Mouse (Mus musculus) layer of hippocampus, adult 8-10 months (tissue): ENCODE measurements at regions not wholly inside any gene's neighbourhood (a gene's known extent, or its start where the extent isn't known, plus 50 kb on each side); places are given as distances from the start of the nearest gene placed in this dataset.

ENCODE experiments used
- DNase-seq, 2 experiments: peaks; one replicate each; pipeline ENCODE4 v3.0.0; 2022; ENCODE audit warnings: low spot score in 2 of 2

DNA sequence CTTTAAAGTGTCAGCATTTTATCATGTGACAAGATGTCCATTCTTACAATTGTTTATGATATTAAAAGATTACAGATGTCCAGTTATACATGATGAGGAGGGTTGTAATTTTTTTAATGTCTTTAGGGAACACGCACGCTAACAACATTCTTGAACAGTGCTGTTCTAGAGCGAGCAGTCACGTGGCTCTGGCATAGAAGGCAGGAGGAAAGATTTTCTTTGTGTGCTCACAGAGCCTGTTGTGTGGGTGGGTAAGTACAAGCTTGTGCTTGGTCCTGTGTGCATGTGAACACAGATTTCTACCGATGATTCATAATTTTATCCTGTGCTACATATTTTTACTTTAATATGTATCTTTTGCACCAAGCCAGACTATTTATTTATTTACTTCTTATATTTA lies 169.1 kb upstream of the Rreb1 start:
- peak in 1 of 2 experiments; percentile 19 for DNase-seq

DNA sequence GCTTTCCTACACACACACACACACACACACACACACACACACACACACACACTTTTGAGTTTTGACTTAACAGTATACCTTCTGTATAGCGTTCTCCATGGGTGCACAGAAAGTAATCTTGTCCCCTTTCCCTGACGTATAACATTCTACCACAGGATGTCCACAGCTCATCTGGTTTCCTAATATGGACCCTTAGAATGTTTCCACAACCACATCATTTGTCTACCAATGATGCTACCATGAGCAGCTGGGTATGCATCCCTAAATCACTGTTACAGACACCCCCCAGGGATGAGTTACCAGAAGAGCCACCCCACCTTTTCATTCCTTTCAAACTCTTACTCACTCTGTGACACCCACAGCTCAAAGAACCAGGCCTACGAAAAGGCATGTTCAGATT lies 166.8 kb upstream of the Rreb1 start:
- DNase-seq = no peak

DNA sequence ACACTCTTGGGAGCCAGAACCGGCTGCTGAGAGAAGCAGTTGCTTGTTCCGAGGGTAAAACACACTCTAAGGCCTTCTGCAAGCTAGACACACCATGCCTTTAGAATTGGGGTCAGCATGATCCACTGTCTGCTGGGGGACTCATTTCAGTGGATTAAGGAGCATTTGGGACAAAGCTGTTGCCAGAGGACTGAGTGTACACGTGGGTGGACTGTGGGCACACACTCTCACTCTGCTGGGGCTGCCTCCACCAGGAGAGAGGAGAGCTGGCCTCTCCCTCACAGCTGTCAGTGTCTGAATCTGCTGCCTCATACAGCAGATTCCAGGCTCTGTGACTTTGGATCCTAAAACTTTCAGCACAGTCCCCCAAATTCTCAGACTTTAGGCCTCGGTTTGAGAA lies 161.2 kb upstream of the Rreb1 start:
- peak in 1 of 2 experiments; percentile 34 for DNase-seq

DNA sequence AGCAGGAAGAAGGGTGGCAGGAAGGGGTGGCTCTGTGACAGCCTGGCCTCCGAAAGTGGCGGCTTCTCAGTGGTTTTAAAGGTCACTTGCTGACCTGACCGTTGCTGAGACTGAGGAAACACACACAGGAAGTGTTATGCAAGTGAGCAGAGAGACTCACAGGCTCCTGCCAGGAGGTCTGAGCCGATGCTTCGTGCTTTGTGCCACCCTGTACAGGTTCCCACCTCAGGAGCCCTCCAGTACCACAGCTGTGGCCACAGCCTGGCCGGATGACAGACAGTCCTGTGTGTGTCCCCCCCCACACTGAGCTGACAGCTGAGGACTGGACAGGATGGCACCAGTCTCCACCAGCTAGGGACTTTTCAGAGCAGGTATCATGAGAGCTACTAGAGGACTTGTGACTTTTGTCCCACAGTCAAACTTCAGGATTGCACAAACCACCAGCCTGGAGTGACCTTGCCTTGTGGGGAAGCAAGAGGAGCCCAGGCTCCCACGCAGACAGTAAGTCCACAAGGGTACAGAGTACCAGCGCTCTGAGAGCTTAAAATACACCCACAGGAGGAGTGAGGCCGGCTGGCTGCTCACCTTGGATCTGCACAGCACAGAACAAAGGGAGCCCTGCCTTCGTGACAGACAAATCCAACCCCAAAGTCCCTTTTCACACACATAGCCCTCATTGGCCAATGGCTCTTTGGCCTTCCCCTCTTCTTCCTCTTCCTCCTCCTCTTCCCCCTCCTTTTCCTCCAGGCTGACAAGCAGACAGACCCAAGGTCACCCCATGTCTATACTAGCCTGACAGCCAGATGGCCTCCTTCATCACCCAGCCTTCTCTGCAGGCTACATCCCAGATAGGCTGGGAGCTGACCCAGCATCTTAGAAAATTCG lies 158.1 kb upstream of the Rreb1 start:
- DNase-seq = no peak

DNA sequence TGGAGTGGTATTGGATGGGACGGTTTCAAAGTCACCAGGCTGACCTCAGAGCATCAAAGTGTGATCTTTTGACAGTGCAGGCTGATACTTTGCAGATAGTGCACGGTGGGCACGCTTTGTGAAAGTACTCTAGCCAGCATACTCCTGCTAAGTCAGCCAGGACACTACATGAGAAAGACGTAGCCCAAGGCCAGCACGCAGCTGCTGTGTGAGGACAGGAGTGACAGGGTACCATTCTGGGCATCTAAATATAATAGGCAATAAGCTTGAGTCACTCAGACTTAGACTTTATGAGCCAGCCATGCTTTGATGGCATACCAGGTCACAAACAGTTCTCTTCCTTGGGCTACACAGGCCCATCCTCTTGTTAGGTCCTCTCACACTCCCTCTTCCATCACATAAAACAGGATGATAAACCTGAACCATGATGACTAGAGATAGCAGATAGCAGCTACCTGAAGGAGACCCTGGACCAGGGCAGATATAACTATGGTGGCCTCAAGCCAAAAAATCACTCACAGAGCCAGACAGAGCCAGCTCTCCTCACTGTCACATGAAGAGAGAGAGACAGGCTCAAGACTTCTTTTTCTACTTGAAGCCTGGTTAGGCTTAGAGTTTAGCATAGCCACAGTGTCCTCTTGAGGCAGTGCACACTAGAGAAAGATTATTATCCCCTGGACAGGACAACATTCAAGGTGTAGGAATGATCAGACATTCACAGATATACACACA lies 156.7 kb upstream of the Rreb1 start:
- no peak for DNase-seq

DNA sequence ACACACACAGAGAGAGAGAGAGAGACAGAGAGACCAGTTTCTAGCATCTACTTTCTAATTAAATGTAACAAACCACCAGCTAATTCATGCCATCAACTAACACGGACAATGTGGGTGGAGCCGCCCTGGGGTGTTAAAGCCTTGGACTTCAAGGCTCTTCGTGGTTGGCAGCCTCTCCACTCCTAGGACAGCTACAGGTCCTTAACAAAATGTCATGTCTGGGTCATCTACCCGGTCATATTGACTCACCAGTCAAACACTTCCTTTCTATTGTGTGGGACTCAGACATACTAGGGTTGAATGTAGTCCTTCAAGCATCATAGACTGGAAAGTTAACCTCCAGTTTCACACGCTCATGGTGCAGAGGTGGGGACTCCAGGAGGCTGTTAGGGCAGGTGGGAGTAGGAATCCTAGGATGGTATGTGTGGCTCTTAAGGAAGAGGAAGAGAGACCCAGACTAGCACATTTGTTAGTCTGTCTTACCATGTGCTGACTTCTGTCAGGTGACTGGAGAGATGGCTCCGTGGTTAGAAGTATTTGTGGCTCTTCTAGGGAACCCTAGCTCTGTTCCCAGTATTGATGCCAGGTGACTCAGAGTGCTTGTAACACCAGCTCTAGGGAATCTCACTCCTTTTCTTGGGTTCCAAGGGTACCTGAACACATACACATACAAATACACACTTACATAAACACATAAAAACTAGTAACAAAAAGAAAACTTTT lies 155.7 kb upstream of the Rreb1 start:
- no peak for DNase-seq

DNA sequence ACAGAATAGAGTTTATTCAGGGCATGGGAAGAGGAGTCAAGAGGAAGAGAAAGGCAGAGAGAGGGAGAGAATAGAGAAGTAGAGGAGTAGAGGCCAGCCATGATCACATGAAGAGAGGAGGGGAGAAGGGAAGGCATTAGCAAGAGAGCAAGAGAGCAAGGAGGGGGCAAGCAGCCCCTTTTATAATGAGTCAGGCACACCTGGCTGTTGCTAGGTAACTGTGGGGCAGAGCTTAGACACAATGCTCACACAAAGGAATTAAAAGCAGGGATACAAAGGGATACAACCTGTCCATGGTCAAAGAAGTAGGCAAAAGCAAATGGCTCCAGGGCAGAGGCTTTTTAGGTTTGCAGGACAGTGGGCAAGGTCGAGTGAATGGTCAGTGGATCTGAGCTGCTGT lies 153.5 kb upstream of the Rreb1 start:
- DNase-seq = no peak

DNA sequence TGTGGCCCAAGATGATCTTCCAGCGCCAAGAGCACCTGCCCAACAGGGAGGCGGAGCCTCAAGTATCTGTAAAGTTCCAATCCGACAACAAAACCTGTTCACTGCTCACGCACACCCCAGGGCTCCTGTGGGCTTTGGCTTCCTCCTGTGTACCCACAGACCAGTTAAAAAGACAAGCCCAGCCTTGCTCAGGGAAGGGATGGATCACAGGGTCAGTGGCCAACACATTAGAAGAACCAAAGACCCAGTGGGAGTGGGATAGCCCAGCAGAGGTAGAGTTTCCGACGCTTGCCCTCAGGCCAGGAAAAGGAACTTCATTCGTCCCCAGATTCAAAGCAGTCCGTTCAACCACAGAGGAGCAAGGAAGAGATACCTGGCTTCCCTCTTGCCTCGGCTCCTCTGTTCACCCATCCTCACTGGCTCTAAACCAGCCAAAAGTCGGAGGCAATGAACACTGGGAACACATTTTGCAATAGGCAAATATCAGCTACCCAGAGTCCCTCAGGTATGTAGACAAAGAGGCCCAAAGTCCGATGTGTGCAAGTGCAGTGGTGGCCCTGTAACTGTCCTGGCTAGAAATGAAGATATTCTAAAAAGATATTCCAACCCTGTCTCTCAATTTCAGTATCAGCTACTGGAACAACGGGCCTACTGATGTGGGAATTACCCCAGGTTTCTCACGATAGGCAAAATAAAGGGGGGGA lies 152.5 kb upstream of the Rreb1 start:
- no peak for DNase-seq

DNA sequence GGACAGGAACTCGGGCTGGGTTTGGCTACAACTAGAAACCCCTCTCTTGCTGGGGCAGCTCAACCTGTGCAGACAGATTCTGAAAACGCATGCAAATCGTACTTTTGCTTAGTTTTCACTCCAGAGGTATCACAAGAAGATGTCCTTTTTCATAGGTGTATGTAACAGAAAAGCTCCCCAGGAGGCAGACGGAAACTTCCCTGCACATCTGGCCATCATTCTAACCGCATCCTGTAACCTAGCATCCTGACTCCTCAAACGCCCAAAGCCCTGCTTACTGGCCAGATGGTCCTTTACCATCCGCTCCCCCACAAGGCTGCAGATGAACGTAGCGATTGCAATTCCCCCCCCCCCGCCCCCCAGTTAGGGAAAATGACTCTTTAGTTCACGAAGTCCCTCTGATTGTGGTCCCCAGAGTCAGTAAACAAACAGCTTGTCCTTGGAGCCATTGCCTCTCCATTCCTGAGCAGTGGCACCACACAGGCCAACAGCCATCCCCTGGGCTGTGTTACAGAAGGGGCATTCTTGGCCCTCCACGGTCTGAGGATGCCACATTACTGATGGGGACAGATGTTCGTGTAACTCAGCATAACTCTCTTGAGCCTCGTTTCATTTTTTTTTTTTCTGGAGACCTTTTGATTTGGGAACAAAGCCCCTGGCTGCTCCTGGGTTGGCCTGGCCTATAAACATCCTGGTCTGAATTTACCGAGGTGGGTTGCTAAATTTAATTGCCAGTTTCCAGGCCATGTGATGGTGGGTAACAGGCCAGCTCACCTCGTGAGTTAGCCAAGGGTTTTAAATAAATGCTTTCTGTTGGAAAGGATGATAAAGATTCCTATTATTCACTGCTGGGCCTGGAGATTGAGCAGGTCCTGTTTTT lies 149.6 kb upstream of the Rreb1 start:
- no peak for DNase-seq

DNA sequence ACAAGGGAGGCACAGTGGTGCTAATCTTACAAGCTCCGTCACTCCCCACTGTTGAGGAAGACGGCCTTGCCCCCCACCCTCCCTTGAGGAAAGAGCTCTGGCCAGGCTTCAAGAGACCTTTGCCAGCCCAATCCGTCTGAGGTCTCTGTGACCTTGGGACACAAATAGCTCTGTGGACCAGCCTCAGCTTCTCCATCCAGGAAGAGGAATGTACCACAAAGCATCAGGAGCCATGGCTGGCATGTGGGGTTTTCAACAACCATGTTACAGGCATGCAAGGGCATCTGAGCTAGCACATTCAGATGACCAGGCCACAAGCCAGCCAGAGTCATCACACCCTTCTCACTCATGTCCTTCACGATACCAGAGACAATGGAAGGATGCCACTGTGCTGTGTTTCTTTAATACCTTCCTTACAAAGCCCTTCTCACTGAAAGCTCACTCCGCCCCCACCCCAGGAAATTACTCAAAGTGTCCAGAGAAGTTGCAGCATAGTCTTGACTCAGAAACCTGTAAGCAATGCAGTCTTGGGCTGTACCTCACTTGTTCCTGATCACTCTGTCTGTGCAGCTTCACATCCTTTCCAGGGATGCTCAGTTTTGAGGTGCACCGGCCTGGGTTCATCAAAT lies 148.8 kb upstream of the Rreb1 start:
- no peak for DNase-seq

DNA sequence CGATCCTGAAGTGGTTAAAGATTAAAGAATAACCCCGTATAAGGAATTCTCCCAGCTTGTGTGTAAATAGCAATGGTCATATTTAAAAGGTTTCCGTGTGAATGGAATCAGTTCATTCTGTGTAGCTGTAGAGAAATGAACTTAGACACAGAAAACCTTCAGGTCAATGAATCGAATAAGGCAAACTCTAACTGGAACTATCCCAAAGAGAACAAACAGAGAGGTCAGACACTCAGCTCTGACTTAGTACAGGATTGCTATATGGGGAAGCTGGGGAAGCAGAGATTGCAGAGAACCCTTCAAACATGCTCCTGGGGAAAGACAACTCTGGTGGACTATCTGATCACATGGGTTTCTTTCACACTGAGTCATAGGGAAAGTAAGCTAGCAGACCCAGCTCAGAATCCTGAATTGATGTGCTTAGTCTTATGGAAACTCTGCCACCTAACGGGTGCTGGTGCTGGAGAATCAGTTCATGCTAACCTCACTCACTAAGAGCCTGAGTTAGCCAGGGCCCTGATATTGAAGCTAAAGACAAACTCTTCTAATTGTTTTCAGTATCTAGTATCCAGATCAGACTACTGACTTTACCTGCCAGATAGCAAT lies 145.3 kb upstream of the Rreb1 start:
- DNase-seq = no peak

DNA sequence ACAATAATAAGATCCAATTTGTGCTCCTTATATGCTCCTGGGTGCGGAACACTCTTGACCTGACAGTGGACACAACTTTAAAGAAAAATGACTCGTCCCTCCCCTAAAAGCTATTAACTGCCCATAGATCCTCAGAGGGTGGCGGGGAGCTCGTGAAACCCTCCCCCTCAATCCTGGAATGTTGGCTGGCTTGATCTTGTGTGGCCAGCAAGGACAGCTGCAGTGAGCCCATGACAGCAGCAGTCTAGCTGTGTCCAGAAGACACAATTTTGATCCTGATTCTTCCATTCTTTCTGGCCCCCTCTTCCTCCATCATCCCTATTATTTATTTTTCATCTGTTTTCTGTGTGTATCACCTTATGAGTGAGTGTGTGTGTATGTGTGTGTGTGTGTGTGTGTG lies 141.8 kb upstream of the Rreb1 start:
- no peak for DNase-seq

DNA sequence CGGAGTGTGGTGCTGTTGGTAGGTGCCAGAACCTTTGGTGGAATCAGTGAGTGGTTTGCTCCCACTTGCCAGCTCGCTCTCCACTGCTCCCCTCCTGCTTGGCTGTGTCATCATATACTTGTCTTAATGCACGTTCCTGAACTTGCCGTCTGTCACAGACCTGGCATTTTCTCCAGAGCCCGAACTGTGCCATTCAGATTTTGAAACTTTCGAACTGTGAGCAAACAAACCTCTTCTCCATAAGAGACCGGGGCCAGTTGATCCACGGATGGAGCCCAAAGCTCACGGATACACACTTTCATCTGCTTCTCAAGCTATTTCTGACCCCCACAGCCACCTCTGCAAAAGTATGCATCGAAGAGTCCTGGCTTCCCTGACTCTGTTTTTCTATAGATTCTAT lies 141.0 kb upstream of the Rreb1 start:
- DNase-seq = no peak

DNA sequence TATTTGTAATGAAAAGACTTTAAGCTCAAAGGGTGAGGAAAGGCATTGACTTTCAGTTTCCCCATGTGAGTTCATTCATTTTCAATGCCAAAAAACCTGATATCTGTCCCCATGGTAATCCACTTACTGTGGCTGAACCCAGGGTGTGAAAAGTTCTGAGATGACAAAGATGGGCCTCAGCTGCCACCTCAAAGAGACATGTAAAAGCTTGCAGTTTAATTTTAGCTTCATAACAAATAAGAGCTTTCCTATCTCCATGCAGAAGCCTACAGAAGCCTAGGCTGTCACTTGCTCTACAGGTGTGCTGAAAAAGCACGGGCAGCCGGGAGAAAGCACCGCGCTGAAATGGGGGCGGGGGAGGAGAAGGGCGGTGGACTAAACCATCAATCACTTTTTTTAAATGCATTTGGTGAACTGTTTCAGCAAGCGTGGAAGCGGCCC lies 140.1 kb upstream of the Rreb1 start:
- DNase-seq = no peak

DNA sequence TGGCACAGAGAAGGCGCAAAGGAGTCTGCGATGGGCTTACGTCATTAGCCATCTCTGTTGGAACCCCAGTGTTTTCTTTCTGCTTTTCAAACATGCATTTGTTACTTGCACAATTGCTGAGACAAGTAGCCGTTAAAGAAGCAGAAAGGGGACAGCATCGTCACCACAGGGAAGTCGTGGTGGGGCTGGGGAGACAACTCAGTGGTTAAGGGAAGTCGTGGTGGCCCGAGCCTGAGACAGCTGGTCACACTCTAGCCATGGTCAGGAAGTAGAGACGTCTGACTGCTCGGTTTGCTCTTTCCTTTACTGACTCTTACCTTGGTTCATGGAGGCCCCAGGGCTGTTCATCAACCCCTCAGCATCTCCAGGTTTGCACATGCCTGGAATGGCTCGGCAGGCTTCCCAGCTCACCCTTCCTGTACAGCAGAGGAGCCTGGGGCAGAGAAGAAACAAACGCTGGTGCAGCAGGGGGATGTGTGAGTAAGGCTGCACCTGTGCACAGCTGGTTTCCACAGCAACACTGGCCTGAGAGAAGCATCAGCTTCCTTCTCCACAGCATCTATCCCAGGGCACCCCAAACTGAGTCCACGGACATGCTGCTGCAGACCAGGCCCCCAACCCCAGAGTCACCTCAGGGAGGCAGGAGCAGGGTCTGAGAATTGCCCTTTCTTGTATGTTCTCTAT lies 135.6 kb upstream of the Rreb1 start:
- no peak for DNase-seq

DNA sequence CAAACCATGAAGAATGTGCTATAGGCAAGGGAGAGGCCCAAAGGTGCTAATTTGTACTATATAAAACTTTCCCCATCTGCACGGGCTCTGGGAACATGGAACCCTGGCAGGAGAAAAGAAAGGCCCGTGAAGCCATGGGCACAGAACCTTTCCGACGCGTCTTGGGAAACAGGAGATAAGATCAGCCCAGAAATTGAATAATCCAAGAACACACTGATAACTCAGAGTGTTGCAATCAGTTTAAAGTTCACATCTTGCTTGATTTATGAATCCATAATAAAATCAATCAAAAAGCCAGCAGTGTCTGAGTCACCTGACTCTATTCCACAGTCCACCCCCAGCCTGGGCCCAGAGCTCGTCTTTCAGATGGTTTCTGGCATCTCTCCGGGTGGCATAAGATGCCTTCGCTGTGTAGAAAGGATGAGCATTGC lies 133.4 kb upstream of the Rreb1 start:
- no peak for DNase-seq

DNA sequence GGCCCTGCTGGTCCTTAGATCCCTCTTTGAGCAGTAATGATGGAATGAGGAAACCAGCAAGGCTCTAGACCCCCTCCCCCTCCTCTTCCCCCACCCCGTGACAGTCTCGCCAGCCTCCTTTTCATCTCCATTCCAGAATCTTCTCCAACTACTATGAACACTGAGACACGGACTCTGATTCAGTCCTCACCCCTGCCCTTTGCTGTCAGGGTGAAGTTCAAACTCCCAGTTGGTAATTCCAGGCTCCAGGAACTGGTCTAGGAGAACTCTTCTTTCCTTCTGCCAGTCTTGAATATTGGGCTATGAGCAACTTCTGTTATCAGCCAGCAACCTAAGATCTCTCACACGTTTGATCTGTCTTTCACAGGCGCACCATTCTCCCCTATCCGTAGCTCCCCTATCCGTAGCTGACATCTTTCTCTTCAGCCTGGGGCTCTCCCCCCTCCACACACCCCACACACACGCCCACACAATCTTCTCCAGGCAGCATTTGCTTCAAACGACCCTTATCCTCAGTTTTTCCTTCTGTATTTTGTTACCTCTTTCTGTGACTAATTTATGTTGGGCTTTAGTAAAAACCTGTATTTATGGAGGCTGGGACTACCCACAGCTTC lies 128.6 kb upstream of the Rreb1 start:
- DNase-seq = no peak

DNA sequence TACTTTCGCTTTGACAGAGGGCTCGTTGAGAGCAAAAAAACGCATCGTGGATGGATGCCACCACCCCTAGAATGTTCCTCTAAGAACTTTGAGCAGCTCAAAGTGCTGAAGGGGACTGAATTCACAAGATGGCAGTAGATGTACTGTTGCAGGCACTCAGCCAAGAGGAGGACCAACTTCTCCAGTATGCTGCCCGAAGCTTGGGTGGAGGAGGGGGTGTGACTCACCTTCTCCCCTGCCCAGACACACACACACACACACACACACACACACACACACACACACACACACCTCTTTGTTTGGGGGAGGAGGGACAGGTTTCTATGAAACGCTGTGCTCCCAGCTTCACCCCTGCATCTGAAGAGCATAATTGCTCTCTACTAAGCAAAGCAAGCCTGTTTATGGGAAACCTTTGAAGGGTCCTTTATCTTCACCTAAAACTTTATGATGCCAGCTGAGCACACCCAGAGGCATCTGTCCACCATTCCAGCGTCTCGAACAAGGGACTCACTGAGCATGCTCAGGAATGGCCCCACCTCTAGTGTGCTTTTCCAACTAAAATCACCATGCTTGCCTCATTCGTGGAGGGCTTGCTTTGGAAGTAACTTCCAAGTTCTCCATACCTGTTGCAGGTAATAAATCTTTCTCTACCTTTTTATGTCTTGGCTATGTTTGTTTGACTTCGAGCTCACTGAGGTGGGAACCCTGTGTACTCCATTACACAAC lies 126.8 kb upstream of the Rreb1 start:
- DNase-seq = no peak
